Mouse (Mus musculus) hindbrain, embryonic 11.5 days (tissue): ENCODE measurements around the gene Aloxe3. TPM values are rescaled to one million over a fixed set of nuclear protein-coding genes. Genes with fewer than 3 reads are reported as not detected.

Source experiments
- ATAC-seq: fragments of 200-750 bp; cut with Nextera tagmentation; 2 replicates; pipeline ENCODE4 v1.8.0; 2017; ENCODE audit warnings: mild to moderate bottlenecking, moderate TSS enrichment, moderate library complexity; ENCODE audit not compliant: low FRiP score
- DNase-seq: peaks from one replicate; pipeline ENCODE4 v3.0.0-alpha.2; 2015; ENCODE audit warnings: low spot score
- H3K27ac ChIP-seq: fragments of 300-500 bp; sonication (generic); 2 replicates; pipeline ENCODE4 v1.5.1; 2014; ENCODE audit warnings: mild to moderate bottlenecking, low read depth, low read length
- H3K27me3 ChIP-seq: fragments of 300-500 bp; sonication (generic); 2 replicates; pipeline ENCODE4 v1.6.1; 2014; ENCODE audit warnings: mild to moderate bottlenecking, low read length, moderate library complexity, mixed read lengths; ENCODE audit not compliant: control insufficient read depth, insufficient read depth
- H3K36me3 ChIP-seq: fragments of 300-500 bp; sonication (generic); 2 replicates; pipeline ENCODE4 v1.6.1; 2014; ENCODE audit warnings: mild to moderate bottlenecking, low read length, moderate library complexity, mixed read lengths; ENCODE audit not compliant: control insufficient read depth, insufficient read depth
- H3K4me1 ChIP-seq: fragments of 300-500 bp; sonication (generic); replicated peaks from 2 replicates; pipeline ENCODE4 v1.6.1; 2014; ENCODE audit warnings: low read length, mixed read lengths; ENCODE audit not compliant: control insufficient read depth, insufficient read depth
- H3K4me2 ChIP-seq: fragments of 300-500 bp; sonication (generic); replicated peaks from 2 replicates; pipeline ENCODE4 v1.6.1; 2014; ENCODE audit warnings: mild to moderate bottlenecking, low read depth, low read length
- H3K4me3 ChIP-seq: fragments of 300-500 bp; sonication (generic); 2 replicates; pipeline ENCODE4 v1.5.1; 2014; ENCODE audit warnings: low read depth, low read length
- H3K9ac ChIP-seq: fragments of 300-500 bp; sonication (generic); 2 replicates; pipeline ENCODE4 v1.6.1; 2014; ENCODE audit warnings: low read depth, low read length
- H3K9me3 ChIP-seq: fragments of 300-500 bp; sonication (generic); 2 replicates; pipeline ENCODE4 v1.6.1; 2016; ENCODE audit warnings: low read length; ENCODE audit not compliant: control insufficient read depth
- WGBS: fragments of 180-500 bp; shearing (Covaris S2); extraction: QIAGEN DNeasy Blood & Tissue Kit; methylation state at CpG from one replicate; pipeline ENCODE4 v1.1.7; 2014; 5-methylcytosine and 5-hydroxymethylcytosine counted together
- polyA plus RNA-seq: library from polyadenylated mRNA; unstranded; fragments of >200 nt; fragmentation: Nextera tagmentation; extraction: Ambion mirVana; gene quantifications from 2 replicates; pipeline ENCODE4 v1.2.1, GENCODE M21; 2014

Aloxe3 gene
- polyA plus RNA-seq, 1 experiment from 2014 or later, result 0.40 TPM

DNA sequence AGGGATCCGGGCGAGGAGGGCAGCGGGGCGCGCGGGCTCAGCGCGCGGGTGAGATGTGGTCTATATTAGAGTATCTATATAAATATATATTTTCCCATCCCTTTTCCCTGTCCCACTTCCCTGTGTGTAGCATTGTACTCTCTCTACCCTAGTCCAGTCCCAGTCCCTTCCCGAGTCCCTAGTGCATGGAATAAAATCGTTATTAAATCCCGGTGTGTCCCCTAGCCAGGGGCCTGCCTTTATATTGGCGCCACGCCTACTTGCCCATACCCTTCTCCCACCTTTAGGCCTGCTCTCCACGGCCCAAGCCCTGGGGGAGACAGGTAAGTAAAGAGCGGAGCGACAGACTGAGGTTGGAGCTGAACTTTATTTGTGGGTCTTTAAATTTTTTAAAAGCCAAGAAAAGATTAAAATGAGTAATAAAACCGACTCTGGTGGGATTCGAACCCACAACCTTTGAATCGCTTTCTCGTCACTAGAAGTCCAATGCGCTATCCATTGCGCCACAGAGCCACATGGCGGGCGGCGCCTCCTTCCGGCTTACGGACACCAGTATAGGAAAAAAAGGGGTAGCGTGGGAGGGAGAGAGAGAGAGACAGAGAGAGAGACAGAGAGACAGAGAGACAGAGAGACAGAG lies 2.5 kb upstream of the Aloxe3 start:
- peak overlapping the region; percentile 78 for H3K4me3 ChIP-seq
- no peaks in the 10 kb centered on the region for H3K36me3 ChIP-seq
- no peaks in the 10 kb centered on the region for H3K9me3 ChIP-seq
- 0% methylated on average over 29 of the region's 29 CpGs for WGBS
- H3K27me3 ChIP-seq, result peaks cover 20% of the 10 kb centered on the region
- peak overlapping the region; percentile 61 for H3K9ac ChIP-seq
- ATAC-seq, result peak; percentile 13; the same call in 1 of the 2 replicates
- H3K27ac ChIP-seq, result 0 out of 2 replicates have a peak overlapping the region, but pooled peaks have one; percentile 1
- DNase-seq, result peak; percentile 97
- H3K4me1 ChIP-seq, result peaks cover 19% of the 10 kb centered on the region
- H3K4me2 ChIP-seq, result peak overlapping the region; percentile 97

DNA sequence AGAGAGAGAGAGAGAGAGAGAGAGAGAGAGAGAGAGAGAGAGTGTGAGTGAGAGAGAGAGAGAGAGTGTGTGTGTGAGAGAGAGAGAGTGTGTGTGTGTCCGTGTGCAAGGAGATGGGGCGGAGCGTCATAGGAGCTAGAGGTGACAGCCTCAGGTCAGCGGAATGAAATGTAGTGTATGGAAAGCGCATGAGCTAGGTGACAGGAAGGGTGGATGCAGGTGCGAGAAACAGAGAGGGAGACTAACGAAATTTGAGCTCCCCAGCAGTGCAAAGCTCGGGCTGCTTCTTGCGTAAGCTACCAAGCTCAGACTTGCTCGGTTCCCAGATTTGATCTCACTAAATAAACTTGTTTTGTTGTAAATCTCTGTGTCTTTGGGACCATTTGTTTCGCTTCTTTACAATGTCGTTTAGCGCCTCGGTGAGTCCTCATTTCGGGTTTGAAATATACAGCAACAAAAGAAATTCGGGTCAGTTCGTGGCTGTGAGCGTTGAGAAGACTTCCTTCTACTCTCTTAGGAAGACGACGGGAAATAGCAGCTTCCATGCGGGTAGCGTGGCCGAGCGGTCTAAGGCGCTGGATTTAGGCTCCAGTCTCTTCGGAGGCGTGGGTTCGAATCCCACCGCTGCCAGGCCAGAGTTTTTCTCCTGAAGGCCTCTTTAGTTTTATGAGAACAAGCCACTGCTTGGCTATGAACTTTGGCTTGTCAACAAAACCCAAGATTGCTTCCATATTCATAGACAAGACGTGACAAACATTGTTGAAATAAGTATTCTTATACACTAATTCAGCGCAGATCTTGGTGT lies 1.8 kb upstream of the Aloxe3 start:
- Histone ChIP-seq H3K9me3 (no peaks in the 10 kb centered on the region), H3K27me3 (peaks cover 20% of the 10 kb centered on the region), H3K4me3 (peak overlapping the region; percentile 78), H3K27ac (peak overlapping the region; percentile 33; the same call in 1 of the 2 replicates), H3K9ac (peak overlapping the region; percentile 49; the same call in 1 of the 2 replicates), H3K4me1 (peaks cover 19% of the 10 kb centered on the region), H3K4me2 (peak overlapping the region; percentile 97), H3K36me3 (no peaks in the 10 kb centered on the region)
- DNase-seq, result peak; percentile 97
- peak; percentile 54 for ATAC-seq
- under 1% methylated on average over 31 of the region's 31 CpGs for WGBS

DNA sequence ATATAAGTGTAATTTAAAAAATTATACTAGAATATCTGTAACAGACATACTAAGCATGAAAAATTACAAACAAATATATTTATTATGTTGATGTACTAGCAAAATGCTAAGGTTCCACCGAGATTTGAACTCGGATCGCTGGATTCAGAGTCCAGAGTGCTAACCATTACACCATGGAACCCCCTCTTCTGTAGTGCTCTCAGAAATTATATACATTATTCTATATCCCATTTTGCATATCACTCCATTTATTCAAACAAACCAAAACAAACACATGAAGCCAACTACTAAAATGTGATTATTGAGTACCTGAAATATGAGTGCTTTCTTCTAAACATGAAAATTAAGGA lies 1.2 kb upstream of the Aloxe3 start:
- Histone ChIP-seq H3K9ac (no peak overlapping the region), H3K4me2 (no peak overlapping the region), H3K9me3 (no peaks in the 10 kb centered on the region), H3K4me3 (peak overlapping the region; percentile 78; the same call in 1 of the 2 replicates), H3K27me3 (peaks cover 20% of the 10 kb centered on the region), H3K4me1 (peaks cover 19% of the 10 kb centered on the region), H3K36me3 (no peaks in the 10 kb centered on the region), H3K27ac (no peak overlapping the region)
- ATAC-seq, result peak; percentile 66
- 0% methylated on average over 3 of the region's 3 CpGs for WGBS
- DNase-seq, result peak; percentile 83

- H3K4me3 ChIP-seq, result peak overlapping the region; percentile 51
- under 1% methylated on average over 24 of the region's 24 CpGs for WGBS
- ATAC-seq, result peak; percentile 57; the same call in 1 of the 2 replicates
- no peaks in the 10 kb centered on the region for H3K9me3 ChIP-seq
- peak overlapping the region; percentile 77 for H3K4me2 ChIP-seq
- H3K36me3 ChIP-seq, result no peaks in the 10 kb centered on the region
- H3K9ac ChIP-seq, result peak overlapping the region; percentile 46; the same call in 1 of the 2 replicates
- peaks cover 16% of the 10 kb centered on the region for H3K4me1 ChIP-seq
- H3K27ac ChIP-seq, result no peak overlapping the region
- DNase-seq, result peak; percentile 89
- peaks cover 17% of the 10 kb centered on the region for H3K27me3 ChIP-seq
Observed at GRCm38 (mm10) chr11:69125041-69125851, 450 bp upstream of the Aloxe3 start.

- peak; percentile 44 for DNase-seq
- Histone ChIP-seq H3K36me3 (no peaks in the 10 kb centered on the region), H3K4me3 (peak overlapping the region; percentile 51), H3K27me3 (peaks cover 9% of the 10 kb centered on the region), H3K9me3 (no peaks in the 10 kb centered on the region), H3K9ac (no peak overlapping the region), H3K27ac (no peak overlapping the region), H3K4me2 (peak overlapping the region; percentile 77), H3K4me1 (peaks cover 12% of the 10 kb centered on the region; the same call in 1 of the 2 replicates)
- ATAC-seq, result no peak
- 11% methylated on average over 20 of the region's 20 CpGs for WGBS
Observed at GRCm38 (mm10) chr11:69125919-69126705, 416 bp downstream of the Aloxe3 start.

GRCm38 (mm10) chr11:69126706-69127095 lies 1.0 kb downstream of the Aloxe3 start:
- Histone ChIP-seq H3K9ac (no peak overlapping the region), H3K4me1 (peaks cover 6% of the 10 kb centered on the region; the same call in 1 of the 2 replicates), H3K36me3 (no peaks in the 10 kb centered on the region), H3K9me3 (no peaks in the 10 kb centered on the region), H3K27ac (no peak overlapping the region), H3K27me3 (peaks cover 3% of the 10 kb centered on the region), H3K4me2 (peak overlapping the region; percentile 77), H3K4me3 (no peak overlapping the region; the same call in 1 of the 2 replicates)
- 67% methylated on average over 2 of the region's 2 CpGs for WGBS
- ATAC-seq, result no peak
- DNase-seq, result peak; percentile 3

DNA sequence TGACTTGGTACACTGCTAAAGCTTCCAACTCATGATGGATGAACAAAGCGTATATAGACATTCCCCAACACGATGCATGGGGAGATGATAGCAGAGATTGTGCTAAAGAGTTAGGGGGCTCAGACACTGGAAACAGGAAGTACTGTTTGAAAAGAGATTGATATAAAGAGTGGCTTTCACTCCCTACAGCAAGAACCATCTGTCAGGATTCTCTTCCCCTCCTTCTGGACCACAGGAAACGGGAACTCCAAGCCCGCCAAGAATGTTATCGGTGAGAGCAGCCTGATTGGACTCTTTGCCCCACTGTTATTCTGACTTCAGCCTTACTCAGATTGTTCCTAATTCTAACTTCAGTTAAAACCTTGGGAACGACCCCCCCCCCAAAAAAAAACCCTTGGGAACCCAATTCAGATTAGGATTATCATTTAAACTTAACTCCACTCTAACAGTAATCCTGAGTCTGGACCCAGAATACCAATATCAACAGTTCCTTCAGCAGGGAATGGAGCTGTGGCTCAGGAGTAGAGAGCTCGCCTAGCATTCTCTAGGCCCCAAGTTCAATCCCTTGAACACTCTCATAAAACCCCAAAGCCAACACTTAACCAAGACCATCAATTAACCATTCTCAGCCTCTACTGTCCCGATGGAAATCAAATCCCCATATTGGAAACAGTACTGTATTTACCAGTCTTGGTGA lies 2.9 kb downstream of the Aloxe3 start:
- Histone ChIP-seq H3K27me3 (0 out of 2 replicates have a peak, but pooled peaks cover 2% of the 10 kb centered on the region), H3K36me3 (no peaks in the 10 kb centered on the region), H3K9me3 (no peaks in the 10 kb centered on the region)

More for the DNA sequence above, 2.9 kb downstream of the Aloxe3 start:
- ATAC-seq, result no peak
- 78% methylated on average over 8 of the region's 8 CpGs for WGBS
- 0 out of 2 replicates have a peak, but pooled peaks cover 2% of the 10 kb centered on the region for H3K4me1 ChIP-seq
- H3K4me2 ChIP-seq, result no peak overlapping the region
- no peak overlapping the region for H3K4me3 ChIP-seq
- H3K27ac ChIP-seq, result no peak overlapping the region
- no peak for DNase-seq
- no peak overlapping the region for H3K9ac ChIP-seq
